Mouse (Mus musculus): ENCODE measurements around the gene Chadl. TPM values are rescaled to one million over a fixed set of nuclear protein-coding genes. Genes with fewer than 3 reads are reported as not detected.
"Not testable (repeated sequence)": the region's sequence is repeated elsewhere in the genome, so short reads cannot be mapped to it uniquely, and the experiment has no call there.

Gene Chadl
- 0.61 and 0.63 TPM in 2 replicates for polyA plus RNA-seq (2012; rRNA removed)

DNA sequence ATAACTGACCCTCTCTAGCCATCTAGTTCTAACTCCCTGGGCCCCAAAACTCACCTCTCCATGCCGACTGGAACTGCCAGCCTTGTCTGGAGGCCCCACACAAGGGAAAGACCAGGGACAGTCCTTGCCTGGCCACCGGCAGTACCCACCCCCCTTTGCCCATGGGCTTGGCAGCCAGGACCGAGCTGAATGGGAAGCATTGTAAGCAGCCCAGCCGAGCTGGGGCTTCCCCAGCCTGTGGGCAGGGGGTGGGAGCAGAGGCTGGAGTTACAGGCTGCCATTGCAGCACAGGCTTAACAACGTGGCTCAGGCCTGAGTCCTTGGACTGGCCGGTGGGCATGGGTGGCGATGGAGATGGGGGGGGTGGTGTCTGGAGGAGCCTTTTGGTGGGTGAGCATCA is at the start of gene Chadl:
Chadl (minus strand) TSS at position 113 of the 400 bp plus-strand sequence.
- Histone ChIP-seq H3K27ac (ENCODE audit: insufficient read depth, low read length) (no peak within 1 kb of the TSS), H3K36me3 (ENCODE audit: control insufficient read depth, insufficient read depth, low read length) (no peaks in the 10 kb centered on the region), H3K4me1 (ENCODE audit: control insufficient read depth, insufficient read depth, insufficient read length) (peaks cover 13% of the 10 kb centered on the region; the same call in 1 of the 2 replicates), H3K4me3 (ENCODE audit: extremely low read depth, insufficient read depth, insufficient read length) (no peak within 1 kb of the TSS), H3K27me3 (ENCODE audit: control insufficient read depth, insufficient read depth, low read length) (peaks cover 14% of the 10 kb centered on the region)
- no peak for DNase-seq (ENCODE audit: low read depth in 1 of 2, low spot score in 2 of 2)
- no peak for TF ChIP-seq CTCF (IDR thresholded peaks at IDR 0.05; ENCODE audit: extremely low read depth, insufficient read depth, insufficient read length, insufficient replicate concordance)
- no peak for TF ChIP-seq POLR2A (IDR thresholded peaks at IDR 0.05; ENCODE audit: low read depth, low read length)
- WGBS, result 83% methylated on average over 7 of the region's 7 CpGs

DNA sequence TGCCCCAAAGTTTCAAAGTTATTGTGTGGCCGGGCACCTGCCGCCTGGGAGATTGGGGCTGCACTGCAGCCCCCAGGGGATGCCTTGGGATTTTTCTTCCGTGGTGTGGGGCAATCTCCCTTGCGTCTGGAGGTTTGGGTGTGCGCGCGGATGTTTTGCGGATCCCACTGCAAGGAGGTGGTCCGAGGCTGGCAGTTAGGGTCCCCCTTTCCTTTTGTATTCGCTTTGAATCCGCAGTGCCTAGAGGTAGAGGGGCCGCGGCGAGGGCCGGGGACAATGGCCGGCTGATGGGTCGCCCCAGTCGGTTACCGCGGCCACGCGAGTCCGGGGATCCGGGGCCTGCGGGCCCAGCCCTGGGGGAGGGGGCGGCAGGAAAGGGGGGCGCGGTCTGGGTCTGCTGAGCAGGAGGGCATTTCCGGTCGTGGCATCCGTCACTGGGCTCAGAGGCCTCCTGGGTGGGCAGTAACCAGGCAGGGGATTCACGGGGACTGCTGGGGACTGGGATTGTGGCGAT is 48.6 kb upstream of the Chadl start:
- Histone ChIP-seq H3K4me1 (ENCODE audit: control insufficient read depth, insufficient read depth, insufficient read length) (no peaks in the 10 kb centered on the region), H3K36me3 (ENCODE audit: control insufficient read depth, insufficient read depth, low read length) (no peaks in the 10 kb centered on the region), H3K27ac (ENCODE audit: insufficient read depth, low read length) (0 out of 2 replicates have a peak overlapping the region, but pooled peaks have one; percentile 35), H3K4me3 (ENCODE audit: extremely low read depth, insufficient read depth, insufficient read length) (peak overlapping the region; percentile 79), H3K27me3 (ENCODE audit: control insufficient read depth, insufficient read depth, low read length) (no peaks in the 10 kb centered on the region)
- under 1% methylated on average over 32 of the region's 33 CpGs for WGBS
- TF ChIP-seq POLR2A (IDR thresholded peaks at IDR 0.05; ENCODE audit: low read depth, low read length), result no peak
- TF ChIP-seq CTCF (IDR thresholded peaks at IDR 0.05; ENCODE audit: extremely low read depth, insufficient read depth, insufficient read length, insufficient replicate concordance), result no peak
- DNase-seq (ENCODE audit: low read depth in 1 of 2, low spot score in 2 of 2), result peak in 1 of 2 experiments; percentile 34

GRCm38 (mm10) chr15:81744992-81745600 is 48.0 kb upstream of the Chadl start, which contains the start of the genes Zc3h7b and Rangap1:
Zc3h7b (plus strand) TSS chr15:81745057.
Rangap1 (minus strand) TSS chr15:81745530.
- DNase-seq (ENCODE audit: low read depth in 1 of 2, low spot score in 2 of 2), result peak in 1 of 2 experiments; percentile 53
- TF ChIP-seq CTCF (IDR thresholded peaks at IDR 0.05; ENCODE audit: extremely low read depth, insufficient read depth, insufficient read length, insufficient replicate concordance) (0 out of 2 replicates have a peak, but pooled peaks have one; percentile 3), POLR2A (IDR thresholded peaks at IDR 0.05; ENCODE audit: low read depth, low read length) (no peak)

GRCm38 (mm10) chr15:81742368-81742767 is 45.3 kb upstream of the Chadl start:
- not testable (repeated sequence) for H3K4me3 ChIP-seq (ENCODE audit: extremely low read depth, insufficient read depth, insufficient read length); H3K36me3 ChIP-seq (ENCODE audit: control insufficient read depth, insufficient read depth, low read length); H3K27ac ChIP-seq (ENCODE audit: insufficient read depth, low read length); H3K27me3 ChIP-seq (ENCODE audit: control insufficient read depth, insufficient read depth, low read length); H3K4me1 ChIP-seq (ENCODE audit: control insufficient read depth, insufficient read depth, insufficient read length); DNase-seq (ENCODE audit: low read depth in 1 of 2, low spot score in 2 of 2)
- WGBS, result 30% methylated on average over 2 of the region's 2 CpGs

More at GRCm38 (mm10) chr15:81744992-81745600, 48.0 kb upstream of the Chadl start, which contains the start of the genes Zc3h7b and Rangap1:
- H3K27me3 ChIP-seq (ENCODE audit: control insufficient read depth, insufficient read depth, low read length), result no peaks in the 10 kb centered on the region
- H3K4me3 ChIP-seq (ENCODE audit: extremely low read depth, insufficient read depth, insufficient read length), result peak within 1 kb of the TSS; percentile 79
- no peaks in the 10 kb centered on the region for H3K4me1 ChIP-seq (ENCODE audit: control insufficient read depth, insufficient read depth, insufficient read length)
- no peaks in the 10 kb centered on the region for H3K36me3 ChIP-seq (ENCODE audit: control insufficient read depth, insufficient read depth, low read length)
- peak within 1 kb of the TSS; percentile 35; the same call in 1 of the 2 replicates for H3K27ac ChIP-seq (ENCODE audit: insufficient read depth, low read length)
- under 1% methylated on average over 64 of the region's 65 CpGs for WGBS

DNA sequence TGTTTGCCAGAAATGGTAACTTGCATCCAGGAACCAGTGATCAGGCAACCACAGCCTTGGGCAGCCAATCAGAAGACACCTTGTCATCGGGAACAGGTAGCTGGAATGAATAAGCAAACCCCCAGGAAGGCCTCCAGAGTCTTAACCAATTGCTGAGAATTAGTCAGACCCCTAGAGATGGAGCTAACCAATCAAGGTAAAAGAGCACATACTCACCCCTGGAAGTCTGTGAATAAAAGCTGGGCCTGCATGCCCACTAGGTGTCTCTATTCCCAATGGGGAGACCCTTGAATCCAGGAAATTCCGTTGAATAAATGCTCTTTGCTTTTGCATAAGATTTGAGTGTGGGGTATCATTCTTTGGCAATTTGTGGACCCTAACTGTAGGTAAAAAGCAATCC is 42.8 kb upstream of the Chadl start:
- Histone ChIP-seq H3K27me3 (ENCODE audit: control insufficient read depth, insufficient read depth, low read length) (no peaks in the 10 kb centered on the region), H3K4me1 (ENCODE audit: control insufficient read depth, insufficient read depth, insufficient read length) (no peaks in the 10 kb centered on the region), H3K36me3 (ENCODE audit: control insufficient read depth, insufficient read depth, low read length) (no peaks in the 10 kb centered on the region), H3K27ac (ENCODE audit: insufficient read depth, low read length) (no peak overlapping the region), H3K4me3 (ENCODE audit: extremely low read depth, insufficient read depth, insufficient read length) (no peak overlapping the region)
- DNase-seq (ENCODE audit: low read depth in 1 of 2, low spot score in 2 of 2), result no peak
- 28% methylated on average over 2 of the region's 2 CpGs for WGBS
- TF ChIP-seq CTCF (IDR thresholded peaks at IDR 0.05; ENCODE audit: extremely low read depth, insufficient read depth, insufficient read length, insufficient replicate concordance), result no peak
- no peak for TF ChIP-seq POLR2A (IDR thresholded peaks at IDR 0.05; ENCODE audit: low read depth, low read length)

- Histone ChIP-seq H3K36me3 (ENCODE audit: control insufficient read depth, insufficient read depth, low read length) (no peaks in the 10 kb centered on the region), H3K4me1 (ENCODE audit: control insufficient read depth, insufficient read depth, insufficient read length) (no peaks in the 10 kb centered on the region), H3K27me3 (ENCODE audit: control insufficient read depth, insufficient read depth, low read length) (no peaks in the 10 kb centered on the region), H3K4me3 (ENCODE audit: extremely low read depth, insufficient read depth, insufficient read length) (no peak overlapping the region), H3K27ac (ENCODE audit: insufficient read depth, low read length) (no peak overlapping the region)
- DNase-seq (ENCODE audit: low read depth in 1 of 2, low spot score in 2 of 2), result no peak
- WGBS, result 83% methylated on average over 3 of the region's 3 CpGs
- no peak for TF ChIP-seq CTCF (IDR thresholded peaks at IDR 0.05; ENCODE audit: extremely low read depth, insufficient read depth, insufficient read length, insufficient replicate concordance)
- no peak for TF ChIP-seq POLR2A (IDR thresholded peaks at IDR 0.05; ENCODE audit: low read depth, low read length)
These were observed 42.2 kb upstream of the Chadl start for GRCm38 (mm10) chr15:81739296-81739695.

DNA sequence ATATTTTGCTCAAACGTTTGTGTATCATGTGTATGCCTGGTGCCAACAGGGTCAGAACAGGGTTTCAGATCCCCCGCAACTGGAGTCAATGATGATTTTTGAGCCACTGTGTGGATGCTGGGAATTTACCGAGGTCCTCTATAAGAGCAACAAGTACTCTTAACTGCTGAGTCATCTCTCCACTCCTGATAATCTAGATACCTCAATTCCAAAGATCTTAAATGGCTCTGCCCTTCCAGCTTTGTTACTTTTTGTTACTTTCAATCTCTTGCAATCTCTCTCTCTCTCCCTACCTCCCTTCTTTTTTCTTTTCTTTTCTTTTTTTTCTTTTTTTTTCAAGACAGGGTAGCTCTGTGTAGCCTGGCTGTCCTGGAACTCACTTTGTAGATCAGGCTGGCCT is 38.0 kb upstream of the Chadl start:
- 46% methylated on average over 3 of the region's 3 CpGs for WGBS

More for the DNA sequence above, 38.0 kb upstream of the Chadl start:
- H3K27me3 ChIP-seq (ENCODE audit: control insufficient read depth, insufficient read depth, low read length), result no peaks in the 10 kb centered on the region
- H3K4me3 ChIP-seq (ENCODE audit: extremely low read depth, insufficient read depth, insufficient read length), result no peak overlapping the region
- DNase-seq (ENCODE audit: low read depth in 1 of 2, low spot score in 2 of 2), result no peak
- TF ChIP-seq CTCF (IDR thresholded peaks at IDR 0.05; ENCODE audit: extremely low read depth, insufficient read depth, insufficient read length, insufficient replicate concordance) (no peak), POLR2A (IDR thresholded peaks at IDR 0.05; ENCODE audit: low read depth, low read length) (no peak)
- H3K36me3 ChIP-seq (ENCODE audit: control insufficient read depth, insufficient read depth, low read length), result no peaks in the 10 kb centered on the region
- H3K27ac ChIP-seq (ENCODE audit: insufficient read depth, low read length), result no peak overlapping the region
- no peaks in the 10 kb centered on the region for H3K4me1 ChIP-seq (ENCODE audit: control insufficient read depth, insufficient read depth, insufficient read length)

All from spleen, adult 2 months (tissue).